19 mouse cellular contexts compared by ENCODE assay signal in genomic region chr17:86601116-86601515, GRCm38 (mm10).
DNase-seq lines count a peak whose midpoint lies in the region; ATAC-seq and TF ChIP-seq lines count a peak whose summit lies in the region.
"Had no signal": no experiment of that assay in that cellular context is flagged by ENCODE, and none has a peak within 500 bp of the region (broad histone marks: within the 10 kb centered on the region; RNA-seq: fewer than 3 reads in every experiment).

No protein-coding gene starts in this region.

- DNase-seq in kidney, adult 11 months, result peak; percentile 53
- DNase-seq in left cerebral cortex, adult 2 months (ENCODE audit: extremely low spot score in 1 of 2, low spot score in 2 of 2), result no peak
- no peak for DNase-seq in left cerebral cortex, postnatal 25 days (ENCODE audit: low spot score in 2 of 2)
- DNase-seq in large intestine, adult 2 months (ENCODE audit: low read depth, low spot score), result peak; percentile 50
- no peak for DNase-seq in hindbrain, embryonic 10.5 days (ENCODE audit: low spot score)
- DNase-seq: B cell, adult 2 months; cerebellum, adult 2 months; gastrocnemius, postnatal 14 days; right cerebral cortex, postnatal 4 days; thymus, postnatal 36 days had no signal

- intact Hi-C loops in left cerebral cortex, adult 2 months (cut with DNase I), result no loop called here
- intact Hi-C loops in left cerebral cortex, postnatal 25 days (cut with DNase I), result no loop called here

- no peak for TF ChIP-seq CTCF in left cerebral cortex, adult 2 months (IDR thresholded peaks at IDR 0.05)

- no peaks in the 10 kb centered on the region for H3K9me3 ChIP-seq in kidney, embryonic 16.5 days (ENCODE audit: low read length)
- no peaks in the 10 kb centered on the region for H3K9me3 ChIP-seq in liver, embryonic 16.5 days (replicated peaks; ENCODE audit: control insufficient read depth, low read length)
- no peaks in the 10 kb centered on the region for H3K9me3 ChIP-seq in hindbrain, embryonic 10.5 days
- H3K9me3 ChIP-seq: embryonic facial prominence, embryonic 10.5 days; forebrain, embryonic 12.5 days; hindbrain, embryonic 12.5 days; limb, embryonic 13.5 days; midbrain, embryonic 12.5 days; neural tube, embryonic 12.5 days had no signal

- H3K4me1 ChIP-seq in kidney, embryonic 16.5 days (ENCODE audit: insufficient read depth, low read length), result peaks cover 12% of the 10 kb centered on the region
- no peaks in the 10 kb centered on the region for H3K4me1 ChIP-seq in liver, embryonic 16.5 days (ENCODE audit: control insufficient read depth, low read depth, low read length)
- 0 out of 2 replicates have a peak, but pooled peaks cover 5% of the 10 kb centered on the region for H3K4me1 ChIP-seq in hindbrain, embryonic 10.5 days (replicated peaks)
- H3K4me1 ChIP-seq: embryonic facial prominence, embryonic 10.5 days; forebrain, embryonic 12.5 days; hindbrain, embryonic 12.5 days; midbrain, embryonic 12.5 days; neural tube, embryonic 12.5 days had no signal

- H3K9ac ChIP-seq in kidney, embryonic 16.5 days (replicated peaks; ENCODE audit: low read length), result no peak overlapping the region
- H3K9ac ChIP-seq in liver, embryonic 16.5 days (ENCODE audit: low read depth, low read length), result no peak overlapping the region
- H3K9ac ChIP-seq: forebrain, embryonic 12.5 days; hindbrain, embryonic 12.5 days; limb, embryonic 13.5 days; midbrain, embryonic 12.5 days; neural tube, embryonic 12.5 days had no signal

- no peaks in the 10 kb centered on the region for H3K27me3 ChIP-seq in kidney, embryonic 16.5 days (ENCODE audit: insufficient read depth, low read length)
- H3K27me3 ChIP-seq in liver, embryonic 16.5 days (ENCODE audit: control insufficient read depth, insufficient read depth, low read depth, low read length), result no peaks in the 10 kb centered on the region
- no peaks in the 10 kb centered on the region for H3K27me3 ChIP-seq in hindbrain, embryonic 10.5 days (ENCODE audit: insufficient read depth, poor library complexity, severe bottlenecking)
- H3K27me3 ChIP-seq: forebrain, embryonic 12.5 days; hindbrain, embryonic 12.5 days; limb, embryonic 13.5 days; midbrain, embryonic 12.5 days; neural tube, embryonic 12.5 days had no signal

- no peak for ATAC-seq in kidney, embryonic 16.5 days (ENCODE audit: low FRiP score, low TSS enrichment)
- ATAC-seq in liver, embryonic 16.5 days (ENCODE audit: low read depth), result peak; percentile 84
- ATAC-seq in granulocyte monocyte progenitor cell, adult 5-6 weeks (replicated peaks; ENCODE audit: poor library complexity, severe bottlenecking), result no peak

- no peak overlapping the region for H3K4me3 ChIP-seq in kidney, embryonic 16.5 days (ENCODE audit: low read length)
- no peak overlapping the region for H3K4me3 ChIP-seq in left cerebral cortex, adult 2 months
- no peak overlapping the region for H3K4me3 ChIP-seq in liver, embryonic 16.5 days (ENCODE audit: low read depth, low read length)
- H3K4me3 ChIP-seq in hindbrain, embryonic 10.5 days, result no peak overlapping the region
- H3K4me3 ChIP-seq: embryonic facial prominence, embryonic 10.5 days; forebrain, embryonic 12.5 days; hindbrain, embryonic 12.5 days; limb, embryonic 13.5 days; midbrain, embryonic 12.5 days; neural tube, embryonic 12.5 days had no signal

- H3K36me3 ChIP-seq in kidney, embryonic 16.5 days (ENCODE audit: insufficient read depth, low read length), result no peaks in the 10 kb centered on the region
- no peaks in the 10 kb centered on the region for H3K36me3 ChIP-seq in liver, embryonic 16.5 days (ENCODE audit: control insufficient read depth, insufficient read depth)
- no peaks in the 10 kb centered on the region for H3K36me3 ChIP-seq in hindbrain, embryonic 10.5 days
- H3K36me3 ChIP-seq: embryonic facial prominence, embryonic 10.5 days; forebrain, embryonic 12.5 days; hindbrain, embryonic 12.5 days; limb, embryonic 13.5 days; midbrain, embryonic 12.5 days; neural tube, embryonic 12.5 days had no signal

- no peak overlapping the region for H3K4me2 ChIP-seq in kidney, embryonic 16.5 days (replicated peaks; ENCODE audit: low read depth, low read length)
- peak overlapping the region; percentile 11; the same call in 1 of the 2 replicates for H3K4me2 ChIP-seq in liver, embryonic 16.5 days (ENCODE audit: low read depth, low read length)
- H3K4me2 ChIP-seq: forebrain, embryonic 12.5 days; hindbrain, embryonic 12.5 days; limb, embryonic 13.5 days; midbrain, embryonic 12.5 days; neural tube, embryonic 12.5 days had no signal

- H3K27ac ChIP-seq in kidney, embryonic 16.5 days (ENCODE audit: low read length), result no peak overlapping the region
- peak overlapping the region; percentile 2; the same call in 1 of the 2 replicates for H3K27ac ChIP-seq in left cerebral cortex, adult 2 months
- peak overlapping the region; percentile 62 for H3K27ac ChIP-seq in liver, embryonic 16.5 days (ENCODE audit: low read length)
- H3K27ac ChIP-seq in hindbrain, embryonic 10.5 days, result no peak overlapping the region
- H3K27ac ChIP-seq: embryonic facial prominence, embryonic 10.5 days; forebrain, embryonic 12.5 days; hindbrain, embryonic 12.5 days; limb, embryonic 13.5 days; midbrain, embryonic 12.5 days; neural tube, embryonic 12.5 days had no signal

- 35% methylated on average over 6 of the region's 6 CpGs for WGBS in kidney, embryonic 16.5 days
- WGBS in large intestine, adult 2 months, result 38% methylated on average over 6 of the region's 6 CpGs
- 32% methylated on average over 6 of the region's 6 CpGs for WGBS in liver, embryonic 16.5 days (ENCODE audit: insufficient replicate concordance)
- WGBS in hindbrain, embryonic 10.5 days, result 70% methylated on average over 6 of the region's 6 CpGs

Comparison
In these comparisons a context has a peak if more than half of its experiments do, and no peak if none do; other contexts are left out.
1. DNase-seq: peak in kidney, adult 11 months (single experiment) and large intestine, adult 2 months (single experiment); none in left cerebral cortex, adult 2 months (0 of 2), left cerebral cortex, postnatal 25 days (0 of 2) and hindbrain, embryonic 10.5 days (single experiment).
2. H3K27ac ChIP-seq: peak in left cerebral cortex, adult 2 months (single experiment) and liver, embryonic 16.5 days (single experiment); none in kidney, embryonic 16.5 days (single experiment) and hindbrain, embryonic 10.5 days (single experiment).